Mouse (Mus musculus): ENCODE measurements around the gene Iqsec1.

The Iqsec1 gene

GRCm38 (mm10) chr6:90727826-90728225 lies 260.7 kb downstream of the Iqsec1 start:
- no peak for DNase-seq (ENCODE audit: low spot score in 2 of 2)

DNA sequence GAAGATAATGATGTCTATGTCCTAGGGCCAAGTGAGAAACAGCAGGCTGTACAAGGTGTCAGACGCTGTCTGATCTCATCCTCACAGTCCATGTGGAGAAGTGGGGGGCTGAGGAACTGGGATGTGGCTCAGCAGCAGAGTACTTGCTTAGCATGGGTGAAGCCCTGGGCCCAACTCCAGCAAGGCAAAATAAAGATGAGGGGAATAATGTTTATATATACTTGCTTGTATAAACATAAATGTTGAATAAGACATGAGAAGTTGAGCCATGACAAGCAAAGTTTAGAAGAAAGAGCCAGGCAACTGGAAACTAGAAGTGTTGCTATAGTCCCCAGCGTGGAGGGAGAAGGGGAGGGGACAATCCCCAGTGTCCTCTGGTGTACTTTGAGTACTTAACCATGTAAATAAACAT lies 261.8 kb downstream of the Iqsec1 start:
- DNase-seq (ENCODE audit: low spot score in 2 of 2), result no peak

DNA sequence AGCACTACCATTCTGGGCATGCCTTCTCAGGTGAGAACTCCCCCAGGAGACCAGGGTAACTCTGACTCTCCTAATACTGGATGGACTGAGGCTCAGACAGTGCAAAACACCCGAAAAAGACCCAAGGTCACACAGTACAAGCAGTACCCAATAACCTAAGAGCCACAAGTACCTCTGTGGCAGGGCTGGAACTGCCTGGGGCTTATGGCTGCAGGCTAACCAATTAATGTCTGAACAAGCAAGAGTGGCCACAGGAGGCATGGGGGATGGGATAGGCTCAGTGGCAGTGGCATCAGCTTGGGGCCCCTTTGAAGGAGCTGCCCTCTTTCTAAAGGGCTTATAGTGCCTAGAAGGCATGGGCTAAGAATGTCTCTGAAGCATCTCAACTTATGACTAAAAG lies 263.0 kb downstream of the Iqsec1 start:
- DNase-seq (ENCODE audit: low spot score in 2 of 2), result no peak

DNA sequence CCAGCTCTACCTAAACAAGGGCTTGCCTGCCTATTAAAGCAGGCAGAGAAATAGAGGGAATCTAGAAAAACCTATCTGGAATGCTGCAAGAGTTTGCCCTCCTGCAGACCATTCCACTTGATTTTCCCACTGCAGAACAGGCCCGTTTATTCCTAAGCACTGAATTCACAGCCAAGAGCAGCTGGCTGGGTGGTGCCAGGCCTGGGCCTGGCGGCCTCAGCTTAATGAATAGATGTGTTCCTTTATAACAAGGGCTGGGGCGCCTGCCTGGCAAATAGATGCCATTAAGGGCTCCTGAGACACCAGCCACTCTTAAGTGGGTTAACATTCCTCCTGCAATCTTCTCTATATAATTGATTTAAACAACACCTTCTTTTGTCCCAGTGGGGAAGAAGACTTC lies 265.5 kb downstream of the Iqsec1 start:
- no peak for DNase-seq (ENCODE audit: low spot score in 2 of 2)

DNA sequence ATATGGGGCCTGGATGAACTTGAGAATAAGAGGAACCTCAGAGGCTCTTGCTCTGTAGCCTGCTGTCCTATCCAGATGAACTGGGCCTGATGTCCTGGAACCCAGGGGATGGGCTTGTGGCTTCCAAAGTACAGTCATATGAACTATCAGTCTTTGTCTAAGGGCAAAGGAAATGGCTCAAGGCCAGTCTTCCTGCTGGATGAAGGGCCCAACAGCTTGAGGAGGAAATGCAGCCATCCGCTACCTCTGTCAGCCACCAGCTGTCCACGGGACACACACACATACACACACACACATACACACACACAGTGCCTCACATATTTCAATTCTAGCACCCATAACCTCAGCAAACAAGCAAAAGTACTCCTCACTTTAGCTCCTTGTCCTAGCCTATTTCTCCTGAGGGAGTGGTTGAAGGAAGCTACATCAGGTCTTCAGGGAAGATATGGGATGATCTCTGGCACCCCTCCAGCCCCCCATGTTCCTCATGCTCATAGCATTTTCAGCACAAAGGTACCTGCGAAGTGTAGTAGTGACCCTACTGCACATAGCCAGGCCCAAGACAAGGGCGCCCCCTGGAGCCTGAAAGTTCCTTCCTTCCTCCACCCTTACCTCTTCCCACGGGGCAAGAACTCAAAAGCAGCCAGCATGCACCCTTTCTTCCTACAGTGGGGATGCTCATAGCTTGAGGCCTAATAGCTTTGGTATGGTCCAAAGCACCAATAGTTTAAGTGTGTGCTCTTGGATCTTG lies 267.3 kb downstream of the Iqsec1 start:
- DNase-seq (ENCODE audit: low spot score in 2 of 2), result peak; percentile 58 to 66

DNA sequence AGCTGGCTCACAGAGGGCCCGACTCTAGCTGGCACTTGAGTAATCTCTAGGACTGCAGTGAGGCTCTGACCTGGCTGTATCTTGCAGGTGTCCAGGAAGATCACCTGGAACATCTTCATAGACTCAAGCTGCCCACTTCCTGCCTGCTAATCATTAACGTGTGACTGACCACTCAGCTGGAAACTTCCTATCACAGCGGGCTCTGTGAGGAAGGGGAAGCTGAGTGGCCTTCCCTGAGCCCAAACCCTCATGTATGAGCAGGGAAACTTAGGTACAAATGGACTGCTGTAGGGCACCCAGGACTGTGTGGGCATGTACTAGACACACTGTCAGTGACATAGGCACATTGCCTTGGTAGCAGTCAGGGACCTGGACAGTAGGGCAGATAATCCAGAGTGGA lies 268.3 kb downstream of the Iqsec1 start:
- no peak for DNase-seq (ENCODE audit: low spot score in 2 of 2)

DNA sequence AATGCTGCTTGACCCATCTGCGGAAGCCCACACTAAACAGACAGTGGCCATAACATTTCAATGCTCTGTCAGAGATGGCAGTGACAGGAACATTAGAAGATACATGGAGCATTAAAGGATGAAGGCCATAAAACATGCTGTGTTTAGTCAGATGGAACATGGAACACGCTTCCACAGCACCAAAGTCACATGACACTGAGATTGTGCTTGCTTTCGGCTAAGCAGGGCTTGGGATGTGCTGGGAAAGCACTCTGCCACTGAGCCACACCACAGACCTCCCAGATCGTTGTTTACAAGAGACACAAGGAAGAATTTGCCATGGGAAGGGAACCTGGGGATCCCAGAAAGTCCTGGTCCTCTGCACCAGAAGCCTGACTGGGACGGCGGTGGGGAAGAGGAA lies 269.1 kb downstream of the Iqsec1 start:
- no peak for DNase-seq (ENCODE audit: low spot score in 2 of 2)

DNA sequence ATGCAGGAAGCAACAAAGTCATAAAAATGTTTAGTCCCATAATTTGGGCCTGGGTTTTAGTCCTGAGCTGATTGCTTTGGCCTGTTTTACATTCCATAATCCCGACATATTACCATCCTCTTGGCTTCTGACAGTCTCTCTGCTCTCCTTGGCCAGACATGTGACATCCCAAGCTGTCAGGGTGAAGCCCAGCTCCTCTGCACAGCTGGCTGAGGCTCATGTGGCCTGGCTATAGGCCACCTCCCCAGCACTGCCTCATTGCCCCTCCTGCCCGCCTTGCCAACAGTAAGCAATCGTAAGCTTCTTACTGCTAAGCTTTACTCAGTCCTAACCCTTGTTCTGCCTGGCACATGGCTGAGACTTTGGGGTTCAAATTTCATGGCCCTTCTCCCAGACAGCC lies 270.0 kb downstream of the Iqsec1 start:
- no peak for DNase-seq (ENCODE audit: low spot score in 2 of 2)

- DNase-seq (ENCODE audit: low spot score in 2 of 2), result no peak
These were observed 270.8 kb downstream of the Iqsec1 start for GRCm38 (mm10) chr6:90717711-90718110.

GRCm38 (mm10) chr6:90716853-90717252 lies 271.6 kb downstream of the Iqsec1 start:
- DNase-seq (ENCODE audit: low spot score in 2 of 2), result no peak

DNA sequence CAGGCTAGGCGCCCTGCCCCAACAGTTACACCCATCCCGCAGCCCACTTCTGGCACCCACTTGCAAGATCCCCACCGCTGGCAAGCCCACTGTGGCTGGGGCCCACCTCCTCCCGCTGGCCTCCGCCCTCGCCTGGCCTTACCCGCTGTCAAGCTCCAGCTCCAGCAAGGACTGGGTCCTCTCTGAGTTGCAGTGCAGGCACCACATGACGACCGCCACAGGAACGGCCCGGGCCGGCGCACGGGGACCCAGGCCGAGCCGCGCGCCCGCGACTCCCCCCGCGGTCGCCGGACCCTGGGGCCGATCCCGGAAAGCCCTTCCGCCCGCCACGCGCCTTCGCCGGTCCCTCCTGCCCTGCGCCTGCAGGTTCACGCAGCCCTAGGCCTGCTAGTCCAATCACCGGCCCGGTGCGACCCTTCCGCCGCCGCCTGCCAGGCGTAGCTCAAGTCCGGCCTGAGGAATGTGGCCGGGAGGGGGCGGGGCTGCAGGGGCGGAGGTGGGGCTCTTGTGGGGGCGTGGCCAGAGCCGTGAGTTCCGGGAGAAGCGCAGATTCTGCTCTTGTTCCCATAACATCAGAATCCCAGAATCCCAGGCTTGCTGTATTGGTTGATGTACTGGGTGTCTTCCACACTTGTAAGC lies 272.3 kb downstream of the Iqsec1 start:
- peak; percentile 66 to 69 for DNase-seq (ENCODE audit: low spot score in 2 of 2)

DNA sequence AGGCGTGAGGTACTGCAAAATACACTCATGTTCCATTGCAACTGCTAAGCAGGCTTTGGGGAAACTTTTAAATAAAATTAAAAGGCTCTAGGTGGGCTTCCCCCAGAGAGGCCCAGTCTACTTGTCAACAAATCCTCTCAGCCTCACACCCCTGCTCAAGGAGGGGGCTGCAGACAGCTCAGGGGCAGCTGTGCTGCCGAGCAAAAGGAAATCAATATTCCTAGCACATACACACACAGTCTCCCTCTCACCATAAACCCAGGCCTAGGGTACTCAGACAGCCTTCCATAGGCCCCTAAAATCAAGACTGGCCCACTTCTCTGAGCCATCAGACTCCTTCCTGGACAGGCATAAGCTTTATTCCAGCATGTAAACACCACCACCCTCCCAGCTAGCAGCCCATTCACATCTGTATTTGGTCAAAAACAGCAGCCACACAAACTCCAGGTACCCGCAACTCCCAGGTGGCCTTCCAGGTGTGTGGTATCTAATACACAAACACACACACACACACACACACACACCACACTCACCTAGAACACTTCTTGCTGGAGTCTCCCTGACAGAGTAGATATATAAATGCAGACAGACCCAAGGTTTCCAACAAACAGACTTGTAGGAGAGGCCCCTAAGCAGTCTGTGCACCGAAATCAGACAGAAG lies 273.1 kb downstream of the Iqsec1 start:
- no peak for DNase-seq (ENCODE audit: low spot score in 2 of 2)

DNA sequence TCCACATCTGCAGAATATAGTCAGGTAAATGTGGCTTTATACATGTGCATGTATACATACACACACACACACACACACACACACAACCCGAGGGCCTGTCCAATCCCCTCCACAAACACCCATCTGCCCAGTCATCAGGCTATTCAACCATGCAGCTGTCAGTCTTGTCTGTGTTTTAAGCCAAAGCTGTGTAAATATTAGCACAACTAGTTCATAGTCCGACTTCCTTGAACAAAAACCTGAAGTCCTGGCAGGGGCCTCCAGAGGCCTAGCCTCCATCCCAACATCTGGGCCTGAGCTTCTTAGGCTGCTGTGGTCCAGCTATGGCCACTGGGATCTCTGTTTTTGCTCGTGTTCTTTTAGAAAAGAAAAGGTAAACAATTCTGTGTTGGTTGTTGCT lies 274.8 kb downstream of the Iqsec1 start:
- no peak for DNase-seq (ENCODE audit: low spot score in 2 of 2)

GRCm38 (mm10) chr6:90712486-90713480 lies 275.7 kb downstream of the Iqsec1 start:
- no peak for DNase-seq (ENCODE audit: low spot score in 2 of 2)

GRCm38 (mm10) chr6:90712063-90712462 lies 276.4 kb downstream of the Iqsec1 start:
- DNase-seq (ENCODE audit: low spot score in 2 of 2), result no peak

DNA sequence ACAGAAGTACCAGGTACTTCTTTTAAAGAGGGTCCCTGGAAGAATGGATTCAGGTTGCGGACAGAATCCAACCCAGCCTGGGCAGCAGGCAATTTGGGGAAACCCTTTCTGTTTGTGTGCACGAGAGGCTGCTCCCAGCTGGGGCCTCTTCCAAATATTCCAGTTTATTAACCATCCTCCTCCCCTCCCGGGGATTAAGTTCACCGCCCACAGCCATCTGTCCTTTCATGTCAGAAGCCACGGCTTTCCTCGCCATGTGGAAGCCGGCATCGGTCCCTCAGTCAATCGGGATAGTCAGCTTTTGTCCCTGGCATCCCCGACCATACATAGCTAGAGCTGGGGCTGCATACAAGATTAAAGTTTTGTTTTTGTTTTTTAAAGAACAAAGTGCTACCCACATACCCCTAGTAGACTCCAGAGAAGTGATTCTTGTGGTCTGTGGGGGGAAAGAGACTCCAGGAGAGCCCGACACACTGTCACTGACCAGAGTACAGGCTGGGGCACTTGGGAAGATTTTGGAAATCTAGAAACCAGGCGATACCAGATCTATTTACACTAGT lies 276.9 kb downstream of the Iqsec1 start:
- no peak for DNase-seq (ENCODE audit: low spot score in 2 of 2)

- DNase-seq (ENCODE audit: low spot score in 2 of 2), result no peak
These were observed 277.7 kb downstream of the Iqsec1 start for GRCm38 (mm10) chr6:90710778-90711177.

DNA sequence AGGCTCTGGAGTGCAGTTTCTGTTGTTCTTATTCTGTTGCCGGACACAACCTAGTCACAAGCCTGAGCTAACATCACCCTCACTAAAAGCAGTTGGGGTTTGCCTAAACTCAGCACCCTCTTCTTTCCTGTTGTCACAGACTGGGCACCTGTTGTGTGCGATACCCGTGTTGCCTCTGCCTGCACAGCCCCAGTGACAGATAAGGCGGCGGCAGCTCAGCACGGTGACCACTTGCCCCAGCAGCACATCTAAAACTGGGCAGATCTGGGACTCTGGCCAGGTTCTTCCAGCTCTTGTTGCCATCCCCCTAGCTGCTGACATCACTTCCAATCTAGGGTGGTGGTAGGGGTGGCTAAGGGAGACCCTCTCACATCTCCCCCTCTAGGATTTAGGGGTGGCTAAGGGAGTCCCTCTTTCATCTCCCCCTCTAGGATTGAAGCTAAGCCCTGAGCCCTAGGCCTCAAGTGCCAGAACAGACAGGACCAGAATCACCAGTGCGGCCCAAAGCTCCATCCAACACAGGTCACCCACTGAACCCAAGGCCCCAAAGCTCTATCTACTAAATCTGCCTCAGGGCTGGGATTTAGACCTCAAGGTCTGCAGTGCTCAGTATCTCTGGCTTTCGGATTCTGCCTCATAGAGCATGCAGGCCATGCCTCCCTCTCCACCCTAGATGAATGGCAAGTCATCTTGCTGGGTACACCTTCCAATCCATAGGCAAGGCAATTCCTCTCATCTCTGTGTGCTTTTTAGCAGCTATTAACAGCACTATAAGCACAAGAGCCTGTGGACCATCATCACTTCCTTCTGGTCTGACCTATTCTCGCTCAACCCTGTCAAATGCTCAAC lies 278.3 kb downstream of the Iqsec1 start:
- peak; percentile 61 to 69 for DNase-seq (ENCODE audit: low spot score in 2 of 2)

DNA sequence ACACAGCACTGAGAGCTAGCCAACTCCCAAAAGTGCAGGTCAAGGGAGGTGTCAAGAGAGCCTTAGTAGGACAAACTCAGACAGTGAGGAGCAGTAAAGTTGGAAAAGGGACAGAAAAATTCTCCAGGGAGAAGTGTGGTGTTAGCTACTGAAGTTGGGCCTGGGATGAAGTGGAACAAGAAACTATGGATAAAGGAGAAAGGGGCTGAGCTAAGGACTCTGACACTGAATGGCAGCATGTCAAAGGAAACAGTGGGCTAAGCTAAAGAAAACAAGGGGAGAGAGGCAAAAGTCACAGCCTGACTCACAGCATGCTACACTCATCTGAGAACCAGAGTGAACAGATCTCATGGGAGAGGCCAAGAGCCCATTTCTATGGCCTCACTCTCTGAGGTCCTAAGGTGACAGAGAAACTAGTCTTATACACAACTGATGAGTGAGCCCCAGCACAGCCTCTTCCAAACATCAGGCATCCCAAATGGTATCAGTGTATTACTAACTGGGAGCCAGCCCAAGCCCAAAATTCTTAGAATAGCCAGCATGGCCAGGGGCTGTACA lies 280.3 kb downstream of the Iqsec1 start:
- DNase-seq (ENCODE audit: low spot score in 2 of 2), result no peak

DNA sequence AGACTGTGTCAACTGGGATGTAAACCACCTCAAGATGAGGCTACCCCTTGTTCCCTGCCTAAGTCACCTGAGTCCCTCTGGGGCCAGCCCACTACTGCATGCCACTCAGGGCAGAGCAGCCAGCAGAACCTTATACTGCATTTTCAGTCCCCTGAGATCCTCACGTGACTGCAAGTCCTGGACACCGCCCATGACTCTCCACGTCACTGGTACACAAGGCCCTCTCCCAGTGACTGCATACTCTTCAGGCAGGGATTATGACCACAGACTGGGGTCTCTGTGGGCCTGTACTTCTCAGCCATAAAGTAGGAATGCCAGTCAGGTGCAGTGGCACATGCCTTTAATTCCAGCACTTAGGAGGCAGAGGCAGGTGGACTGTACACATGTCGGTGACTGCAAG lies 281.3 kb downstream of the Iqsec1 start:
- peak; percentile 36 to 42 for DNase-seq (ENCODE audit: low spot score in 2 of 2)
